Mouse (Mus musculus) neutrophil, adult 5-6 weeks (primary cell): ENCODE measurements around the gene Lime1. TPM values are rescaled to one million over a fixed set of nuclear protein-coding genes. Genes with fewer than 3 reads are reported as not detected.

Experiments used
- ATAC-seq: fragments of 151-379, 151-347 bp; 2 replicates; pipeline ENCODE4 v1.8.0; 2017; ENCODE audit warnings: mild to moderate bottlenecking, moderate TSS enrichment; ENCODE audit not compliant: insufficient number of reproducible peaks, poor library complexity, low FRiP score, severe bottlenecking; ENCODE audit errors: extremely low read depth
- total RNA-seq: library from RNA; stranded (forward); fragments of 200-1000 nt; gene quantifications from 2 replicates; pipeline ENCODE4 v1.2.3, GENCODE M21; 2017

Lime1 gene
- total RNA-seq, 1 experiment from 2014 or later, result 70.6 TPM

- ATAC-seq, result no peak
These were observed 6.9 kb downstream of the Lime1 start for GRCm38 (mm10) chr2:181386663-181387210.

GRCm38 (mm10) chr2:181390136-181390870 is 10.4 kb downstream of the Lime1 start:
- ATAC-seq, result no peak

GRCm38 (mm10) chr2:181391022-181391421 is 11.1 kb downstream of the Lime1 start:
- no peak for ATAC-seq

- ATAC-seq, result no peak
These were observed 11.7 kb downstream of the Lime1 start for GRCm38 (mm10) chr2:181391541-181391940.

GRCm38 (mm10) chr2:181392600-181393213 is 12.8 kb downstream of the Lime1 start:
- peak; percentile 71 for ATAC-seq

- no peak for ATAC-seq
These were observed 14.2 kb downstream of the Lime1 start for GRCm38 (mm10) chr2:181394086-181394485.

GRCm38 (mm10) chr2:181397207-181397761 is 17.4 kb downstream of the Lime1 start:
- no peak for ATAC-seq

- no peak for ATAC-seq
These were observed 21.6 kb downstream of the Lime1 start for GRCm38 (mm10) chr2:181401497-181401896.

GRCm38 (mm10) chr2:181403722-181404121 is 23.8 kb downstream of the Lime1 start:
- no peak for ATAC-seq

- no peak for ATAC-seq
These were observed 29.8 kb downstream of the Lime1 start for GRCm38 (mm10) chr2:181409643-181410042.

GRCm38 (mm10) chr2:181410760-181411473 is 31.0 kb downstream of the Lime1 start:
- peak; percentile 75; the same call in 1 of the 2 replicates for ATAC-seq

- ATAC-seq, result no peak
These were observed 33.3 kb downstream of the Lime1 start for GRCm38 (mm10) chr2:181413141-181413540.

GRCm38 (mm10) chr2:181415945-181416344 is 36.1 kb downstream of the Lime1 start:
- ATAC-seq, result no peak

GRCm38 (mm10) chr2:181419359-181419758 is 39.5 kb downstream of the Lime1 start:
- no peak for ATAC-seq

GRCm38 (mm10) chr2:181420426-181420825 is 40.5 kb downstream of the Lime1 start:
- no peak for ATAC-seq

- ATAC-seq, result no peak
These were observed 41.2 kb downstream of the Lime1 start for GRCm38 (mm10) chr2:181420903-181421638.

GRCm38 (mm10) chr2:181423834-181424233 is 44.0 kb downstream of the Lime1 start:
- no peak for ATAC-seq
